Mouse (Mus musculus): ENCODE results near the gene Ahnak2. TPM values are rescaled to one million over a fixed set of nuclear protein-coding genes. Genes with fewer than 3 reads are reported as not detected.
"Not testable (repeated sequence)": the region's sequence is repeated elsewhere in the genome, so short reads cannot be mapped to it uniquely, and the experiment has no call there.

The Ahnak2 gene
- total RNA-seq, 2 experiments from 2014 or later = 15.3 to 16.5 TPM

GRCm38 (mm10) chr12:112822676-112823075 lies 20.2 kb upstream of the Ahnak2 start:
- intact Hi-C loops (cut with DNase I) = no loop called here
- no peak for DNase-seq (ENCODE audit: low spot score)

- intact Hi-C loops (cut with DNase I) = no loop called here
- DNase-seq (ENCODE audit: low spot score) = no peak
Observed at GRCm38 (mm10) chr12:112821974-112822373, 19.5 kb upstream of the Ahnak2 start.

GRCm38 (mm10) chr12:112821216-112821615 lies 18.8 kb upstream of the Ahnak2 start:
- no peak for DNase-seq (ENCODE audit: low spot score)
- intact Hi-C loops (cut with DNase I) = no loop called here

GRCm38 (mm10) chr12:112820401-112820999 lies 18.0 kb upstream of the Ahnak2 start:
- intact Hi-C loops (cut with DNase I) = no loop called here
- no peak for DNase-seq (ENCODE audit: low spot score)

GRCm38 (mm10) chr12:112819057-112819662 lies 16.7 kb upstream of the Ahnak2 start:
- no peak for DNase-seq (ENCODE audit: low spot score)
- intact Hi-C loops (cut with DNase I) = loop anchor here (2.0 kb wide), 1 partner anchor 24 kb away; no protein-coding TSS in a partner anchor

- DNase-seq (ENCODE audit: low spot score); intact Hi-C loops (cut with DNase I): not testable (repeated sequence)
Observed at GRCm38 (mm10) chr12:112816866-112817265, 14.4 kb upstream of the Ahnak2 start.

- intact Hi-C loops (cut with DNase I) = no loop called here
- no peak for DNase-seq (ENCODE audit: low spot score)
Observed at GRCm38 (mm10) chr12:112816294-112816693, 13.8 kb upstream of the Ahnak2 start.

- DNase-seq (ENCODE audit: low spot score) = no peak
- intact Hi-C loops (cut with DNase I) = no loop called here
Observed at GRCm38 (mm10) chr12:112814682-112815470, 12.4 kb upstream of the Ahnak2 start.

- no peak for DNase-seq (ENCODE audit: low spot score)
- intact Hi-C loops (cut with DNase I) = loop anchor here (2.0 kb wide), 1 partner anchor 15 kb away; the partner anchor contains the start of gene Cdca4
Observed at GRCm38 (mm10) chr12:112813370-112813769, 10.9 kb upstream of the Ahnak2 start.

- DNase-seq (ENCODE audit: low spot score) = no peak
- intact Hi-C loops (cut with DNase I) = no loop called here
Observed at GRCm38 (mm10) chr12:112810092-112810885, 7.8 kb upstream of the Ahnak2 start.

GRCm38 (mm10) chr12:112809641-112810040 lies 7.2 kb upstream of the Ahnak2 start:
- DNase-seq (ENCODE audit: low spot score) = no peak
- intact Hi-C loops (cut with DNase I) = no loop called here

GRCm38 (mm10) chr12:112808587-112809364 lies 6.3 kb upstream of the Ahnak2 start, which contains the start of gene Clba1:
Gene Clba1, plus strand, starts transcription at chr12:112808937.
- DNase-seq (ENCODE audit: low spot score) = peak; percentile 84
- intact Hi-C loops (cut with DNase I) = no loop called here

- intact Hi-C loops (cut with DNase I) = no loop called here
- DNase-seq (ENCODE audit: low spot score) = no peak
Observed at GRCm38 (mm10) chr12:112808212-112808586, 5.7 kb upstream of the Ahnak2 start.

GRCm38 (mm10) chr12:112807796-112808195 lies 5.3 kb upstream of the Ahnak2 start:
- no peak for DNase-seq (ENCODE audit: low spot score)
- intact Hi-C loops (cut with DNase I) = no loop called here

- DNase-seq (ENCODE audit: low spot score) = no peak
- intact Hi-C loops (cut with DNase I) = no loop called here
Observed at GRCm38 (mm10) chr12:112806044-112806443, 3.6 kb upstream of the Ahnak2 start.

- intact Hi-C loops (cut with DNase I) = no loop called here
- DNase-seq (ENCODE audit: low spot score) = no peak
Observed at GRCm38 (mm10) chr12:112804046-112804445, 1.6 kb upstream of the Ahnak2 start.

- intact Hi-C loops (cut with DNase I) = no loop called here
- no peak for DNase-seq (ENCODE audit: low spot score)
Observed at GRCm38 (mm10) chr12:112802917-112803316, 460 bp upstream of the Ahnak2 start.

GRCm38 (mm10) chr12:112800476-112800875 lies 2.0 kb downstream of the Ahnak2 start:
- DNase-seq (ENCODE audit: low spot score) = no peak
- intact Hi-C loops (cut with DNase I) = loop anchor here (1.0 kb wide), 1 partner anchor 44 kb away; no protein-coding TSS in a partner anchor

GRCm38 (mm10) chr12:112799237-112799970 lies 3.1 kb downstream of the Ahnak2 start:
- DNase-seq (ENCODE audit: low spot score) = no peak
- intact Hi-C loops (cut with DNase I) = no loop called here
